Mouse (Mus musculus) thymus, adult 2 months (tissue): ENCODE results near the gene Araf. TPM values are rescaled to one million over a fixed set of nuclear protein-coding genes. Genes with fewer than 3 reads are reported as not detected.

Experiments used
- DNase-seq: peaks from one replicate; pipeline ENCODE4 v3.0.0; 2021
- H3K27ac ChIP-seq: fragments of 200-500 bp; 2 replicates; pipeline ENCODE4 v1.5.1; 2012; ENCODE audit warnings: low read length, control low read depth; ENCODE audit not compliant: control insufficient read depth, insufficient read depth
- H3K27me3 ChIP-seq: fragments of 200-500 bp; 2 replicates; pipeline ENCODE4 v1.6.1; 2012; ENCODE audit warnings: mild to moderate bottlenecking, low read length, moderate library complexity, mixed read lengths; ENCODE audit not compliant: control insufficient read depth, insufficient read depth
- H3K36me3 ChIP-seq: fragments of 200-500 bp; 2 replicates; pipeline ENCODE4 v1.6.1; 2012; ENCODE audit warnings: mild to moderate bottlenecking, low read length, moderate library complexity; ENCODE audit not compliant: control insufficient read depth, insufficient read depth
- H3K4me1 ChIP-seq: fragments of 200-500 bp; replicated peaks from 2 replicates; pipeline ENCODE4 v1.6.1; 2012; ENCODE audit warnings: low read length; ENCODE audit not compliant: control insufficient read depth, insufficient read depth
- H3K4me3 ChIP-seq: fragments of 200-500 bp; 2 replicates; pipeline ENCODE4 v1.5.1; 2012; ENCODE audit warnings: mild to moderate bottlenecking, low read length, control low read depth, moderate library complexity; ENCODE audit not compliant: control insufficient read depth, insufficient read depth
- CTCF ChIP-seq: fragments of 200-500 bp; IDR thresholded peaks from 2 replicates; pipeline ENCODE4 v1.5.1; 2012; ENCODE audit warnings: mild to moderate bottlenecking, control low read depth, low read length, moderate library complexity, borderline replicate concordance; ENCODE audit not compliant: control insufficient read depth, poor library complexity, insufficient read depth; ENCODE audit errors: extremely low read depth
- POLR2A ChIP-seq: fragments of 200-500 bp; IDR thresholded peaks from 2 replicates; pipeline ENCODE4 v1.6.1; 2012; ENCODE audit warnings: mild to moderate bottlenecking, low read length, control low read depth, moderate library complexity; ENCODE audit not compliant: control insufficient read depth, poor library complexity, insufficient read depth; ENCODE audit errors: extremely low read depth
- WGBS: fragments of 180-500 bp; shearing (Covaris S2); methylation state at CpG from one replicate; pipeline ENCODE4 v1.1.7; 2018; 5-methylcytosine and 5-hydroxymethylcytosine counted together
- polyA plus RNA-seq: library from polyadenylated mRNA; depleted of rRNA; stranded (reverse); fragments of >200 nt; gene quantifications from 2 replicates; pipeline ENCODE4 v1.2.3, GENCODE M21; 2012; rRNA removed

Araf gene
- polyA plus RNA-seq, 1 experiment: 224 TPM

DNA sequence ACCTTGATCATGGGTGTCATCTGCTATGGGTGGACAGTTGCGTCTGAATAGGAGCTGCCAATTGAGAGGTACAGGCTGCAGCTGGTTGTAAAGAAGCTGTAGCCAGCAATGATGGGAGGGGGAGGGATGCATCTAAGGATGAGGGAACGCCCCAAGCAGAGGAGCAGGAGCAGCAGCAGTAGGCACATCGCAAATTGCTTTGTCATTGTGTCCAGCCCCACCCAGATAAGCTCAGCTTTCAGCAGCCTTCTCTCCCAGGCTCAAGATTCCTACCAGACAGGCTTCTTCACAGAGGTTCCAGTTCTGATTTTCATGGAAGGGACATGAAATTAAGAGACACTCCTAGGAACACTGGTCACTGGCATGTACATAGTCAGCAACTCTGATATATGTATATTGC lies 112.5 kb downstream of the Araf start:
- Histone ChIP-seq H3K36me3 (no peaks in the 10 kb centered on the region), H3K4me3 (no peak overlapping the region), H3K27ac (no peak overlapping the region), H3K27me3 (no peaks in the 10 kb centered on the region), H3K4me1 (no peaks in the 10 kb centered on the region)
- no peak for TF ChIP-seq CTCF
- no peak for TF ChIP-seq POLR2A
- 60% methylated on average over 3 of the region's 3 CpGs for WGBS
- DNase-seq: no peak

Other genes with a start within 250 kb of the Araf start
- 0.45 TPM in 1 of 2 replicates, not detected in the other for gene Rgn, start 248.0 kb upstream of the Araf start, polyA plus RNA-seq
- 127 and 131 TPM in 2 replicates for gene Rbm10, start 180.3 kb upstream of the Araf start, polyA plus RNA-seq
- 117 and 150 TPM in 2 replicates for gene Ndufb11, start 180.2 kb upstream of the Araf start, polyA plus RNA-seq
- gene Uba1, start 139.5 kb upstream of the Araf start, polyA plus RNA-seq: 429 and 454 TPM in 2 replicates
- 200 and 211 TPM in 2 replicates for gene Cdk16, start 109.9 kb upstream of the Araf start, polyA plus RNA-seq
- 38.3 and 39.3 TPM in 2 replicates for gene Usp11, start 93.9 kb upstream of the Araf start, polyA plus RNA-seq
- 8.3 and 12.0 TPM in 2 replicates for gene Timp1, start 72.4 kb downstream of the Araf start, polyA plus RNA-seq
- 0.67 and 0.88 TPM in 2 replicates for gene Syn1, start 123.2 kb downstream of the Araf start, polyA plus RNA-seq
- gene Cfp, start 133.7 kb downstream of the Araf start, polyA plus RNA-seq: 80.6 and 81.6 TPM in 2 replicates
- 17.4 and 19.4 TPM in 2 replicates for gene Elk1, start 152.8 kb downstream of the Araf start, polyA plus RNA-seq
- gene Uxt, start 164.2 kb downstream of the Araf start, polyA plus RNA-seq: 18.7 and 23.4 TPM in 2 replicates